Mouse (Mus musculus) lung, postnatal 10 days (tissue): ENCODE measurements around the gene Psmd12.

Source experiments
- DNase-seq: peaks from one replicate; pipeline ENCODE4 v3.0.0; 2021

Psmd12 gene

DNA sequence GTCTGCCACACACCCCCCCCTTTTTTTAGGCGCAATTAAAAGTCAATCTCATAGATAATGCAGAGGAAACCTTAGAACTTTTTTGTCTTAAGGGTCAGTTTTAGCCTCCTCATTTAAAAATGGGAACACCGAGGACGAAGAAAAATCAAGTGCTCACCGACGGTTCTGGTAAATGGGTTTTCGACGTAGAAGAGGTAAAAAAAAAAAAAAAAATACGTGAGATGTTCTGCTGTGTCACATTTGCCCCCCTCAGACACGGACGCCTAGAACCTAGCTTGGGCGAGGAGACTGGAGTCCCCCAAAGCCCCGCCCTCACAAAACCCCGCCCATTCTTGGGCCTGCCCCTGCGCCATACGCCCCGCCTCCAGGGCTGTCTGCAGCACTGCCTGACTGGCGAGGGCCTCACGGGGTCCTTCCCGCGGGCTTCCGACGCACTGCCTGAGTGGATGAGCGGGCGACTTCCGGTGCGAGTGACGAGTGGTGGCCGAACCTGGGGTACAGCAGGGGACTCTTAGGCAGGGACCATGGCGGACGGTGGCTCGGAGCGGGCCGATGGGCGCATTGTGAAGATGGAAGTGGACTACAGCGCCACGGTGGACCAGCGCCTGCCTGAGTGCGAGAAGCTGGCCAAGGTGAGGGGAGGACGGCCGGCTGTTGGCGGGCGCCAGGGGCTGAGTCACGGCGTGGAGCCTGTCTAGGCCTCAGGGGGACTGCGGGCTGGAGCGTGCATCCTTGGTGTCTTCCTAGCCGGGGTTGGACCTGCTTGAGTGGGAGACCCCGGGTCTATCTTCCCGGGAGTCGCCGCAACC lies at the start of gene Psmd12:
TSS of gene Psmd12 (plus strand) at position 432 of the 809 bp plus-strand sequence.
- peak; percentile 98 for DNase-seq

DNA sequence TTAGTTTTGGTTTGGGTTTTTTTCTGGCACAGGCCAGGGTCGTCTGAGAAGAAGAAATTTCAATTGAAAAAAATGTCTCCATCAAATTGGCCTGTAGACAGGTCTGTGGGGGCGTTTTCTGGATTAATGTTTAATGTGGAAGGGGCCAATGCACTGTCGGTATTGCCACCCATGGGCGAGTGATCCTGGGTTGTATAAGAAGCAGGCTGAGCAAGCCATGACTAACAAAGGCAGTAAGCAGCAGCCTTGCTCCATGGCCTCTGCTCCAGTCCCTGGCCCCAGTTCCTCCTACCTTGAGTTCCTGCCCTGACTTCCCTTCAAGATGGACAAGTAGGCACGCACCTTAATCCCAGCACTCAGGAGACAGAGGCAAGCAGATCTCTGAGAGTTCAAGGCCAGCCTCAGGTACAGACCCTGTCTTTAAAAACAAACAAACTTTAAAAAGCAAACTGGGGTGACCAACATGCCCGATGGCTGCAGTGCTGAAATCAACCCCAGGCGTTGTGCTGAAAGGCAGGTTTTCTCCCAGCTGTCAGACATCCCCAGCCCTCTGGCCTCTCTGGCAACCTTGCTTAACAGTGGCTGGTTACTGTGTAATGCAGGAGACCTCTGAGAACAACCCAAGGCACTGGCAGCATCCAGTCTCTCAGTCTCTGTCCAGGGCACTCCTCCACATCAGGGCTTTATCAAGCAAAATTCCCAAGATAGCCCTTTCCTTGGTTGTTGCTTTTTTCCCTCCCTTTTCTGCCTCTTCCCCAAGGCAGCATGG lies 47.9 kb upstream of the Psmd12 start:
- no peak for DNase-seq

DNA sequence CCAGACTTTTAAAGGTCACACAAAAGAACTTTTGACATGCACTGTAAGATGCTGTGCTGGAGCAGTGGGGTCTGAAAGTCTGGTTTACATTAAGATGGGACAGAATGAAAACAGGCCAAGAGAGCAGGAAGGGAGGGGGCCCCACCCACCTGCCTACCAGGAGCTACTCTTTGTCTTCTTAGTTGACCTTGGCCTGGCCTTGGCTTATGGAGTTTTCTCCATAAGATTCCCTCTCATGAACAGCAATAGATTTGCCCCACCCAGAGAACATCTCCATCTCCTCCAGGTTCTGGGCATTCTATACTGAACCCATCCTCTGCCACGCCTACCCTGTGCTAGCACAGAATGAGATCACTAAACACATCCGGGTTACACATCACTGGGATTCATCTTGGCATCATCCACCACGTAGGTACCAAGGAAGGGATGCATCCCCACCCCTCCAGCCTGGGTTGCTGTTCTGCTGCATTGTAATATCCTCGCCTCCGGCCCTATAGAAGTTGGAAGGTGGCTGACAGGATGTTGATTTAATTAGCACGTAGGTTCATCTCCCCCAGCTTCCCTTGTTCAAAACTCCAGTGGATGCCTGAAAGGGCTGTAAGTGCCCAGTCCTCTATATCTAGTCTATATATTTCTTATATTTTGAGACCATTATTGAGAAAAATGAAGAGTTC lies 43.4 kb upstream of the Psmd12 start:
- no peak for DNase-seq

DNA sequence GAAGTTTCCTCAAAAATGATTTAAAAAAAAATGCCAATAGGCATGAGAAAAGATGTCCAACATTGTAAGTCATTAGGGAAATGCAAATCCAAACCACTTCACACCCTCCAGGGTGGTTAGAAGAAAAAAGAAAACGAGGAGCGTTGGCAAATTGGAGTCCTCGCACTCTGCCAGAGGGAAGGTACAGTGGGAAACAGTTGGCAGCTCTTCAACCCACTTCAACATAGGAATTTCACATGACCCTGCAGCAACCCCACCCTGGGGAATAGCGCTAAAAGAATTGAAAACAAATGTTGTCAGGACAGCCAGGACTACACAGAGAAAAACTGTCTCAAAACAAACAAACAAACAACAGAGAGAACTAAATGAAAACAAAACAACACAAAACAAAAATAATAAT lies 41.6 kb upstream of the Psmd12 start:
- no peak for DNase-seq

DNA sequence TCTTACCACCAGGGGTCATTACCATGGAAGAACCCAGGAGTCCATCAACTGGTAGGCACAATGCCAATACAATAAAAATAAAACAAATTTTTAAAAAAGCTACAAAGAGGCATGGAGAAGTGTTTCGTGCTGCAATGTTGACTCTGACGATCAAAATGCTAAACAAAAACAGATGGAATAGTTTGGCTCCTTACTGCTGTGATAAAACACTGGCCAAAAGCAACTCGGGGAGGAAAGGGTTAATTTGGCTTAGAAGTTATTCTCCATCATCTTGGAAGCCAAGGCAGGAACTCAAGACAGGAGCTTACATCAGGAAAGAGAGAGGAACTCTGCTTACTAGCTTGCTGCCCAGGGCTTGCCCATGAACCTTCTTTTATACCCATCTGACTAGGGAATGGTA lies 41.1 kb upstream of the Psmd12 start:
- DNase-seq: no peak

DNA sequence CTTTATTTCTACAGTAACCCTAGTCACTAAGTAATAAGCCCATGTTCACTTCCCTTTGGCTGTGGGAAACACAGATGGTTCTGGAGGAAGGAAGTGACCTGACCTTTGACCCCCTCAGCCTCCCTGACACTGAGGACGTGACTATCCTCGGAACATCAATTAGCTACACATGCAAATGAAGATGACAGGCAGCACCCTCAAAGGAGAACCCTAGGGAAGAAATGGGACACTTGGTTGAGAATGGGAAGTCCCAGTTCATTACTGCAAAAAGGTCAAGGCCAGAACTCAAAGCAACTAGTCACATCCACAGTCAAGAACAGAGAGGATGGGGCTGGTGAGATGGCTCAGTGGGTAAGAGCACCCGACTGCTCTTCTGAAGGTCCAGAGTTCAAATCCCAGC lies 38.2 kb upstream of the Psmd12 start:
- DNase-seq: no peak

DNA sequence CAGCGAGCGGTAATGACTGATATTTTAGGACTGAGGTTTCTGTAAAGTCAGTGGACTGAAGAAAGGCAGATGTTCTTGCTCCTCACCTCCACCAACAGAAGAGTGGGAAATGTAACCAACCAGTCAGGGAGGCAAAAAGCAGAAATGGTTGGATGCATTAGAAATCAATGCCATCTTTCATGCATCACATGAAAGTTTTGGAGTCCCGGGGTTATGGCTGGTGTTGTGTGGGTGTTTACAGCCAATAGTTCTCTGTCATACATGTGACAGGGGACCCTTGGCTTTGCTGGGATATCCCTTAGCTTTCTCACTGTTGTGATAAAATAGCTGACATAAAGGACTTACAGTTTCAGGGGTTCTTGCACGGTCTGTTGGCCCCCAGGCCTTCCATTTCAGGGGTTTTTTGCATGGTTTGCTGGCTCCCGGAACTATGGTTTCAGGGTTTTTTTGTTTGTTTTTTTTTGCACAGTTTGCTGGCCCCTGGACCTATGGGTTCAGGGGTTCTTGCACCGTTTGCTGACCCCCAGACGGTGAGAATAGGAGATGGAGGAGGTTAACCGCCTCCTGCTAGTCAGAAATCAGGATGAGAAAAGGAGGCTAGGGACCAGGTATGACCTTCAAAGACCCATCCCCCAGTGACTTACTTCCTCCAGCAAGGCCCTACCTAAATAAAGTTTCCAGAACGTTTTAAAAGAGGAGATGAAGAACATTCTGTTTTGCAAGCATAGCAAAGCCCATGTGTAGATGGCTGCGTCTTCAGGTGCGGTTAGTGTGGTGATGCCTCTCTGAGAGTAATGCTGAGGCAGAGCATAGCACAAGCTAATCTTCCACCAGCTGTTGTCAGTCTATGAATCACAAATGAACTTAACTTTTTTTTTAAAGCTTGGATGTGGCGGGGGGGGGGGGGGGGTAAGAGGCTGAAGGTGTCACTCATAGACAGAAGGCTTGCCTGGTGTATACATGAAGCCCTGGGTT lies 35.9 kb upstream of the Psmd12 start:
- no peak for DNase-seq

DNA sequence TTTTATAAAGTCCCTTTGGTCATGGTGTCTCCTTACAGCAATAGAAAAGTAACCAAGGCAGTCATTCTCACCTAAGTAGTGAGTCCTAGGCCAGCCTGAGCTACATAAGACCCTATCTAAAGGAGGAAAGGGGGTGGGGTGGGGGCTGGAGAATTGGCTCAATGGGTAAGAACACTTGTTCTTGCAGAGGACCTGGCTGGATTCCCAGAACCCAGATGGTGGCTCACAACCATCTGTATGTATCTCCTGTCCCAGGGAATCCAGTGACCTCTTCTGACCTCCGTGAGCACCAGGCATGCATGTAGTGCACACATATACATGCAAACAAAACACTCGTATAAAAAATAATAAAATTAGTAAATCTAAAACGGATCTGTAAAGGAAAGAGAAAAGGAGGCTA lies 33.6 kb upstream of the Psmd12 start:
- no peak for DNase-seq

DNA sequence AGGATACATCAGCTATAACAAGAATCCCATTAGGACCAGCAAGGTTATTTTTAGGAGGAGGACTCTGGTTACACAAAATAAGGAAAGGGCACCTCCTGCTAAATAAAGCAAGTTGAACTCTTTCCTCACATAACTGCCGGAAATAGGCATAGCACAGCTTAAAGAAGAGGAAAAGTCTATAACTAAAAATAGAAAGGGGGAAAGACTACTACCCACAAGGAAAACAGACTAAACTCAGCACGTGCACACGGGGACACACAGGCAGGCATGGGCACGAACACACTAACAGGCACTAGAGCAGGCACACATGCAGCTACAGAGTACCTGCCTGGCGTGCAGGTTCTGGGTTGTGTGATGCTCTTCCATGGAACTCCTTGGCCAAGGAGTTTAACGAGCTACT lies 32.6 kb upstream of the Psmd12 start:
- DNase-seq: no peak

DNA sequence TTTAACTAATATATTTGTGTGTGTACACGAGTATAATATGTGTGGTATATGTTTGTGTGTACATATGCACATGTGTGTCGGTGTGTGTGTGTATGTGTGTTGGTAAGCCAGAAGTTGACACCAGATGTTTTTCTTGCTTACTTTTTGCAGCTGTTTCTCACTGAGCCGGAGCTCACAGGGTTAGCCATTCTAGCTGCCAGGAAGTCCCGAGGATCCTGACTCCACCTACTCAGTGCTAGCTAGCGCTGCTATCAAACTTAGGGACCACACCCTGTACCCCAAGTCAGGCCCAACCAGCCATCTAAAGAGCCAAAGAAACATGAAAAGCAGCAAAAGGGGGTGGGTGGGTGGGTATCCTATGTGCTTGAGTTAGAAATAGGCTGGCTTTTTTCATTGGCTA lies 31.9 kb upstream of the Psmd12 start:
- DNase-seq: no peak

DNA sequence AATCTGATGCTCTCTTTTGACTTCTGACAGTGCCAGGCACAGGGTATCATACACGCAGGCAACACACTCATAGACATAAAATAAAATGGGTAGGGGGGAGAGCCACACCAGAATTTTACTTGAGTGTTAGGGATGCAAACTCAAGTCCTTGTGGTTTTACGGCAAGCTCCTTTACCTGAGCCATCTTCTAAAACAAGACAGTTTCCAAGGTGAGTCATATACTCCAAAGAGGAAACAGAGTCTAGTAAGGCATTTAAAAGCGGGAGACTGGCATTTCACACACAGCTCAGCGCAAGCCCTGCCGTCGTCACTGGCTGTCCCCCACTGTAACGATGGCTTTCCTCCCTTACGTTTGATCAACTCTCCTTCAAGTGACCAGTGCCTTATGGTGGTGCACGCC lies 31.4 kb upstream of the Psmd12 start:
- DNase-seq: no peak

DNA sequence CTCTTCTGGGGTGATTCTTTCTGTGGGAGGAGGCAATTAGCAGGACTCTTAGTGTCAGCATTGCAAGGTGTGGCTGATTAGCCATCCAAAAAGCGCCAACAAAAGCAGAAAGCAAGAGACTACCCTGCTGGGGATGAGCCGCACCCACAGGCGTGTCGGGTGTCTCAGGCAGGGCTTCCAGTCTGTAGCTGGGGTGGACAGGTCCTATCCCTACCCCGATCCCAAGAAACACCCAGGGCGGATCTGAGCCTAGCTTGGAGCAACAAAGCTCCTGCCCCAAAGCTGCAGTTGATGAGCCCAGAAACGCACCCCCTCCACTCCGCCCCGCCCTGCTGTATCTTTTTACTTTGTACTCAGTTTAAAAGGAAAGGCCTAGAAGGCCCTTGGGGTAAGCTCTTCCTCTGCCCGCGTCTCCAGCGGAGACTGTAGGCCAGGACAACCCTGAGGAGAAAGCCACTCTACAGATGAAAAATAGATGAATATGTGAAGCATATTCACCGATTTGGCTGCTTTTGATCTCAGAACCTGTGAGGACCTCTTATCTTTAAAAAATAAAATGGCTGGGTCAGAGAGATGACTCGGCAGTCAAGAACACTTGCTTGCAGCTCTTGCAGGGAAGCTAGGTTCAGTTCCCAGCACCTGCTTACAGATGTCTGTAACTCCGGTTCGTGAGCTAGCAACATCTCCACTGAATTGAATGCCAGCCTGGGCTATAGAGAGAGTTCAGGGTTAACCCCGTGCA lies 29.9 kb upstream of the Psmd12 start:
- DNase-seq: no peak

DNA sequence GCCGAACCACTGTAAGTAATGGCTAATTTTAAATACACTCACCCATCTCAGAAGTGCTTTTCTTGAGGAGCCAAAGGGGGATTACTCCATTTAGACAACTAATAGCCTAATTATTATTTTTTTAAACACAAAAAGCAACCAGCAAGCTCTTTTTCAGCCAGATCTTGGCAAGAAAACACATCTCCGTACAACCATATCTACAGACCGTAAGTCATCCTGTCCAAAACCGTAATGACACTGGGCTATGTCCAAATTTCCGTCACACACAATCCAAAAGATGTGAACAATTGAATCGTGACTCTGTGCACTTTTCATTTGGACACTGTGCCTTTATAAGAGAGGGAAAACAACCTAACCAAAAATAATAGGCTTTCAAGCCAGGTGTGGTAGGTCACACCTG lies 29.2 kb upstream of the Psmd12 start:
- peak; percentile 49 for DNase-seq

DNA sequence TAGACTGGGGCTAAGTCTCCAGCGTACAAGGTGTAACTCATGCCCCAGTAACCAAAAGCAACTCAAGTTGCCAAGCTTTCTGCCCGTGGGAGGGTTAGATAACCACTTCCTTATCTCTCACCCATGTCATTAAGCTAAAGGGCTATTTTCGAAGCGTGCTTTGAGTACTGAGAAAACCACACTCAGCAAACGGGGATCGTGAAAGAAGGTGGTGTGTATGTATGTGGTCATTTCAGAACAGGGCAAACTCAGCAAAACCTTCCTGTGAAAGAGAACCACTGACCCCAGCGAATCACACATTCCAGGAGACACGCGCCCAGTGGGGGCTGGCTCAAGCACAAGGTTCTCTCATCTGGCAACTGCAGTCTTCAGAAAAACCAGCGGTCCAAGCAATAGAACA lies 28.2 kb upstream of the Psmd12 start:
- DNase-seq: no peak

DNA sequence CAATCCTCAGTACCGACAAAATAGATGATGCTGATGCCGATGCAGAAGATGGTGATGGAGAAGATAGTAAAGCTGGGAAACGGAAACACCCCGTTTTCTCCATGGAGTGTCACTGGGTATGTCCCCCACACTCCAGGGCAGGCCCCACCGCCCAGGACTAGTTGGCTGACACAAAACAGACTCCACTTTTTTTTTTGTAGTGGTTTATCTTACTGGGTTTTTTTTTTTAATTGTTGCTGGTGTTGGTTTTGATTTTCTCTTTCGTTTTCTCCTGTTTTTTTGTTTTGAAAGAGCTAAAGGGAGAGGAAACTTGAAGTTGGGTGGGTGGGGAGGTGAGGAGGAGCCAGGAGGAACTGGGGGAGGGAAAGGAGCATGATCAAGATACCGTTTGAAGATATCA lies 27.2 kb upstream of the Psmd12 start:
- DNase-seq: no peak

DNA sequence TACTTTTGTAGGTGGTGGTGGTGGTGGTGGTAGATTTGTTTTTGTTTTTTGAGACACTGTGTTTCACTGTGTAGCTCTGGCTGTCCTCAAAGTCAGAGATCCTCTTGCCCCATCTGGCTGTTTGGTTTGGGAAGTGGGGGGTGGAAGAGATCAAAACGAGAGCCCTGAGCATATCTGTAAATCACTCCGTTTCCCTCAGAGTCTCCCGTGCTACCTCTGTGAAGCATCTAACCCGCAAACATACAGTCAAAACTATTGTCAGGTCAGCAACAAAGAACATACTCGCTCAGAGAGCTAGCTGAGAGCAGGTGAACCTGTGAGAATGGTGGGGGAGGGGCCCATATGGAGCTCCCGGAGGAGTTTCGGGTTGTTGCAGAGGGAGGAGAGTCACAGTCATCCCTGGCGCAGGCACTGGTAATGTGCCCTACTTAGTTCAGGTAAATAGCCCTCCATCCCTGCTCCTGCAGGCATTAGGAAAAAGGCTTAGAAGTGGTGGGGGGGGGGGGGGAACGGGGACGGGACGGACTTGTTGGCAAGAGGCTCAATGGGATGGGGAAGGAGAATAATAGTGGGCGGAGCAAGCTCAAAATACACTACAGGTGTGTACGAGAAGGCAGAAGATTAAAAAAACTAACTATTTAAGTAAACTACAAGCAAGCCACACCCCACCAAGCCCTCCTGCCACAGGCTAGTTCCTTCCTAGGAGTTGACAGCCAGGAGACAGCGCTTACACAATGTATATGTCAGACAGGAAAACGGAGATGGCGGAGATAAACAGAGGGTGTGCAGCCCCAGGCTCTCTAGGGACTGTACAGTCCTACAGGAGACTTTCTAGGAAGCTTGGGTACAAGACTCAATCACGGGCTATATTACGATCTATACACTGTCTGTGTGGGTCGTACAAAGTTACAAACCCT lies 24.5 kb upstream of the Psmd12 start:
- no peak for DNase-seq

DNA sequence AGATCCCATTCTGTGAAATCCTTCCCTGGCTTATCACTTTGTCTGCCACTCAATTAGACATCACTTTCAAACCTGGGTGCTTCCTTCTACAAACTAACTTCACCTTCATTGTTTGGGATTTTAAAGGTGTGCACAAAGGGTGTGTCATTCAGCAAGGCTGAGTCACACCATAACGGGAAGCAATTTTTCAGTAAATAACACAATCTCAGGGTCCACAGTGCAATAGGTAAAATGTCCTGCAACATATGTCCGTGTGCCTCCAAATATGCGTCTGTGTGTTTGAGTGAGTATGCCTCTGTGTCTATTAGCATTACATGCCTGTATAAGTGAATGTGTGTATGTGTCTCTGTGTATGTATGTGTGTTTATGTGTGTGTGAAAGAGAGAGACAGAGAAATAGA lies 22.0 kb upstream of the Psmd12 start:
- DNase-seq: no peak

DNA sequence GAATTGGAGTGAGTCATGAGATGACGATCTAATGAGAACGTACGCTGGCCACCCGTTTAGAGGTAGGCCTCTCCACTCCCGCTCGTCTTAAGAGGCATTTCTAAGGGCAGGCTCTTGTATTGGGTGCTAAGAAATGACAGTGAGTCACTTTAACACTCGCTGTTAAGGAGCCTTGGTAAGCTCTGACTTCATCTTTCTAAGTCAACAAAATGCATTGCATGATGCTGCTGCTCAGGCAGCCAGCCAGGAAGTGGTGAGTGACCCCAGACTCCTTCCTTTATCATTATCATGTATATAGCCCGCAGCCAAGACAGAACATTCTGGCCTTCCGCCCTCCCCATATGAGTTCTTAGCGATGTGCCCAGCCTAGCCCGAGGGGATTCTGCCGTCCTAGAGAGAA lies 21.0 kb upstream of the Psmd12 start:
- no peak for DNase-seq

DNA sequence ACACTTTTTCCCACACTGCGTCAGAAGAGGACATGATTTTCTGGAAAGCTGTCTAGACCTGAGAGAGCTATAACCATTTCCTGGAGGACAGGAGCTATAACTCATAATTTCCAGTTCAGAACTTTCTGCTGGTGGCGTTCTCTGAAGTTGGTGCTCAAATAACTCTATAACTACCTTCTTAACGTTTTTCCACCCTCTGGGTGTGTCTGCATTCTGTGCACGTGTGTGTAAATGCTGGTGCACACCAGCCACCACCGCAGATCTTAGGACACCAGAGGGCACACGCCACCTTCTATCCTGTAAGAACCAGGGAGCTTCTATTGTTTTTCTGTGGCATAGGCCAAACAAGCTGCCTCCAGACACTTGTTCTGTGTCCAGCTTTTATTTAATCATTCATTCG lies 20.3 kb upstream of the Psmd12 start:
- DNase-seq: no peak

DNA sequence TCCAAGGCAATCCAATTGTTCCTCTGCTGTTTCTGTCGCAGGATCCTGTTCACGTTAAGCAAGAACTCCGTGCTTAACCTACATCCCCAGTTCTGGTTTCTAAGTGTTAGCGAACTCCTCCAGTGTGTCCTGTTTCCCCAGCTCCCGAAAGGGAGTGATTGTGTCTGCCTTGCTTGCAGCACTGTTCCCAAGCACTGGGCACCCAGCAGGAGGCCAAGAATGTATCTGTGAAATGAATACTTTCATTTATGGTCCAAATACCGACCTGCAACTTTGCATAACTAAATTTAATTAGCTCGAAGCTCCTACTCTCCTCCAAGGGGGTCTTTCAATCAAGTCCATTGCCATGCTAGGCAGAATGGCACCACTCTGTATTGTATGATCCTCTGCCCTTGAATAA lies 19.5 kb upstream of the Psmd12 start:
- DNase-seq: no peak

DNA sequence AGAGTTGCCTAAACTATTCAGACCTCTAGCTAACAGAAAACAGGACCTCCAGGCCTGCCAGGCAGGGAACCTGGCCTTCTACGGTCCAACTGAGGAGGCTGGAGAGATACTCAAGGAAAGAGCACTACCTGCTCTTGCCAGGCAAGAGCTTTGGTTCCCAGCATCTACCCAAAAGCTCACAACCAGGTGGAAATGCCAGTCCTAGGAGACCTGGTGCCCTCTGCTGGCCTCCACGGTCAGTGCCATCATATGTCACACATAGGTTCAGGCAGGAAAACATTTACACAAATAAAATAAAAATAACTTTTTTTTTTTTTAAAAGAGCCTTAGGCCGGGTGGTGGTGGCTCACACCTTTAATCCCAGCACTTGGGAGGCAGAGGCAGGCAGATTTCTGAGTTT lies 16.8 kb upstream of the Psmd12 start:
- no peak for DNase-seq
